Mouse (Mus musculus) bone marrow, adult 2 months (tissue): Measurements from ENCODE around the gene Ddr1.

ENCODE experiments used
- CTCF ChIP-seq: fragments of 200-500 bp; IDR thresholded peaks from 2 replicates; pipeline ENCODE4 v1.5.1; 2011; ENCODE audit warnings: low read length, control low read depth; ENCODE audit not compliant: control insufficient read depth, insufficient read depth
- POLR2A ChIP-seq: fragments of 200-500 bp; IDR thresholded peaks from 2 replicates; pipeline ENCODE4 v1.6.1; 2011; ENCODE audit warnings: low read depth, mild to moderate bottlenecking, control low read depth, low read length, borderline replicate concordance; ENCODE audit not compliant: control insufficient read depth

DNA sequence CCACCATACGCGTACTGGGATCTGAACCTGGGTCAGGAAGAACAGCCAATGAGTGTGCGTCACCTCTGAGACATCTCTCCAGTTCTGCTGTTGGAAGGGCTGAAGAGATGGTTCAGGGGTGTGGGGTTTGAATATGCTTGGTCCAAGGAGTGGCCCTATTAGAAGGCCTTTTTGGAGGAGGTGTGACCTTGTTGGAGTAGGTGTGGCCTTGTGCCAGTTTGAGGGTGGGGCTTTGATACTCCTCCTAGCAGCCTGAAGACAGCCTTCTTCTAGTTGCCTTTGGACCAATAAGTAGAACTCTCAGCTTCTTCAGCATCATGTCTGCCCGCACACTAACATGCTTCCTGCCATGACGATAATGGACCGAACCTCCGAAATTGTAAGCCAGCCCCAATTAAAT is 49.2 kb upstream of the Ddr1 start:
- TF ChIP-seq CTCF (no peak), POLR2A (no peak)
